Mouse (Mus musculus) C2C12 (cell line): ENCODE data around the gene Gstm6.

Source experiments
- CTCF ChIP-seq: IDR thresholded peaks from one replicate; pipeline ENCODE4 v1.5.1; 2011; ENCODE audit not compliant: control insufficient read depth, insufficient read depth, insufficient read length
- MYOD1 ChIP-seq: IDR thresholded peaks from one replicate; pipeline ENCODE4 v1.6.1; 2011; ENCODE audit warnings: low read depth; ENCODE audit not compliant: control insufficient read depth, insufficient read length

DNA sequence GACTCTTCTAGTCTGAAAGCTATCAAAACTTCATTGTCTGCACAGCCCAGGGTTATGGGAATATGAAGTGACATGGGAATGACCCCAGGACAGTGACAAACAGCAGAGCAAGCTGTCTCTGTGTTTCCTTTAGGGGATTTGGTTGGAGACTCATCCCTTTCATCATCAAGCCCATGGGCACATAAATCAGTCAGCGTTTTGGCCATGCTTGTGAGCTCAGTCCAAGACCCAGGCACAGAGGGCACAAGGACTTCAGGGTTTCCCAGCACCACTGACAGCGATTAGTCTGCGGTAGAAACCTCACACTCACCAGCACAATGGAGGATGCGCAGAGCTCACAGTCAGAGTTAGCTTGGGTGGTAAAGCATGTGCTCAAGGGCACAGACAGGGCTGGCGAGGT lies 10.4 kb upstream of the Gstm6 start:
- no peak for TF ChIP-seq MYOD1
- no peak for TF ChIP-seq CTCF
